Mouse (Mus musculus): ENCODE measurements at regions not wholly inside any gene's neighbourhood (a gene's known extent, or its start where the extent isn't known, plus 50 kb on each side); places are given as distances from the start of the nearest gene placed in this dataset.

DNA sequence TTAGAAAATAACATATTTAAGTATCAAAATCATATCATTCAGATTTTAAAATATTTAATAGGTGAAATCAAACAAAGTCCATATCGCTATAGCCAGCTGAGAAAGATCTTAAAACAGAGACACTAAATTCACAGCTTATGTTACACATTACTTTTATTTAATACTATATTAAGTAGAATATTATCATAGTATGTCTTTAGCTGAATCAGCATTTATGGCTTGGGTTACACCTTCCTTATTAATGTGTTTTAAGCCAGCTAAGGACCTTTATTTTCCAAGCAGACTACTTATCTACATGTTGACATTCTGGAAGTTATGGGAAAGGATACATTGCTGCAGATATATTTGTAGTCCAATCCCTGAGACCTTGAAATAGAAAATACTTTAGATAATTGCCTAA is 684.9 kb upstream of the Adgrl4 start:
- 91% methylated on average over 1 of the region's 1 CpGs for WGBS
- no peak overlapping the region for H3K27ac ChIP-seq
- H3K4me1 ChIP-seq = no peaks in the 10 kb centered on the region

DNA sequence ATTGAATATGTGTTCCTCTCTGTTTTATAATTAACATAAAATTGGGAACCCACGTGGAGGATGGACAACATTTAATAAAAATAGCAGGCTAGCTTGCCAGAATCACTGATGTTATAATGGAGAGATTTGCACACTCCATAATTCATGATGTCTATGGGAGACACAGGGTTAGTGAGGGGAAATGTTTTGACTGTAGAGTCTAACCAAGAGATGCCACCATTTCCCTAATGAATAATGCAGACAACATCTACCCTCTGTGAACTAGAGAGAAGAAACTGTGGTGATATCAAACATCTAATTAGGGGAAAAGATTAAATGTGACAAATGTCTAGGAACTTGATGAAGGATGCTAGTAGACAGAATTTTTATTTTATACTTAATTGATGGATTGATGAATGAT is 677.8 kb upstream of the Adgrl4 start:
- 55% methylated on average over 1 of the region's 1 CpGs for WGBS
- no peak overlapping the region for H3K27ac ChIP-seq
- no peaks in the 10 kb centered on the region for H3K9me3 ChIP-seq
- no peak for ATAC-seq (ENCODE audit: insufficient number of reproducible peaks, low FRiP score, low TSS enrichment, low read depth)
- no peak overlapping the region for H3K9ac ChIP-seq
- H3K4me2 ChIP-seq = no peak overlapping the region
- H3K27me3 ChIP-seq = no peaks in the 10 kb centered on the region
- H3K4me1 ChIP-seq = no peaks in the 10 kb centered on the region
- H3K36me3 ChIP-seq = no peaks in the 10 kb centered on the region
- H3K4me3 ChIP-seq = no peak overlapping the region

More for the DNA sequence above, 684.9 kb upstream of the Adgrl4 start:
- H3K9me3 ChIP-seq = no peaks in the 10 kb centered on the region
- no peak for ATAC-seq (ENCODE audit: insufficient number of reproducible peaks, low FRiP score, low TSS enrichment, low read depth)
- no peak overlapping the region for H3K4me2 ChIP-seq
- no peak overlapping the region for H3K9ac ChIP-seq
- H3K36me3 ChIP-seq = no peaks in the 10 kb centered on the region
- H3K27me3 ChIP-seq = no peaks in the 10 kb centered on the region
- no peak overlapping the region for H3K4me3 ChIP-seq

DNA sequence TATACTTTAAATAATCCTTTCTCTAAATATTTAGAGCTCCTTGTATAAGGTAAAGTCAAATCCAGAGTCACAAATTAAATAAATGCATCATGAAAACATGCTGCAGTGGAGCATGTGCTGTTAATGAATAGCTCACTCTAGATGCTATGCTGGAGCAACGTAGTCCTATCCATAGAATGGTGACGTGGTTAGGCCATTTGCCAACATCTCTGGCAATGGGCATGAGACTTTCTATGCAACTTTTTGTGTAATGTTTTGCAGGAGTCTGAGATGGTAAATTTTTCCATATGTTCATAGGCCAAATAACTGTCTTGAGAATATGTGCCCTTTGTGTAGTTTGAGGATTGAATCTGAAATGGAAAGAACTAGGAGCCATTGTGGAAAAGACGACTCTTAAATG is 653.1 kb upstream of the Adgrl4 start:
- Histone ChIP-seq H3K9ac (no peak overlapping the region), H3K27ac (no peak overlapping the region), H3K9me3 (no peaks in the 10 kb centered on the region), H3K36me3 (no peaks in the 10 kb centered on the region), H3K4me2 (no peak overlapping the region), H3K4me3 (no peak overlapping the region), H3K4me1 (no peaks in the 10 kb centered on the region), H3K27me3 (no peaks in the 10 kb centered on the region)
- 50% methylated on average over 3 of the region's 3 CpGs for WGBS
- ATAC-seq (ENCODE audit: insufficient number of reproducible peaks, low FRiP score, low TSS enrichment, low read depth) = no peak

DNA sequence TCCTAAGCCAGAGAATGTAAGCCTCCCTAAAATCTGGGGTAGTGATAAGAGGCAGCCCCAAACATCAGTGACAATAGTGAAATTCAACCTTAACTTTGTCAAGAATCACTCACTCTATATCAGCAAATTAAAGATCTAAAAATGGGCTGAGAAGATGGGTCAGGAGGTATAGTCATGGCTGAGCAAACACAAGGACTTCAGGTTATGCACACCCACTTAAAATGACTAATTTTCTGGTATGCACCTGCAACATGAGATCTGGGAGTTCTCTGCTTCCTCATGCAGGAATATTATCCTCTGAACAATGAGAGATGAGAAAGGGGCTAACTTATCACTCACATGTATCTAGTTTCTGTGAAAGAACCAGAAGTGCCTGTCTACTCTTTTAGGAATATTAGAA is 619.9 kb upstream of the Adgrl4 start:
- H3K27me3 ChIP-seq = no peaks in the 10 kb centered on the region
- H3K4me1 ChIP-seq = no peaks in the 10 kb centered on the region
- no peak overlapping the region for H3K9ac ChIP-seq
- H3K4me2 ChIP-seq = no peak overlapping the region
- no peaks in the 10 kb centered on the region for H3K36me3 ChIP-seq
- no peaks in the 10 kb centered on the region for H3K9me3 ChIP-seq
- no peak overlapping the region for H3K4me3 ChIP-seq
- no peak overlapping the region for H3K27ac ChIP-seq
- no peak for ATAC-seq (ENCODE audit: insufficient number of reproducible peaks, low FRiP score, low TSS enrichment, low read depth)

DNA sequence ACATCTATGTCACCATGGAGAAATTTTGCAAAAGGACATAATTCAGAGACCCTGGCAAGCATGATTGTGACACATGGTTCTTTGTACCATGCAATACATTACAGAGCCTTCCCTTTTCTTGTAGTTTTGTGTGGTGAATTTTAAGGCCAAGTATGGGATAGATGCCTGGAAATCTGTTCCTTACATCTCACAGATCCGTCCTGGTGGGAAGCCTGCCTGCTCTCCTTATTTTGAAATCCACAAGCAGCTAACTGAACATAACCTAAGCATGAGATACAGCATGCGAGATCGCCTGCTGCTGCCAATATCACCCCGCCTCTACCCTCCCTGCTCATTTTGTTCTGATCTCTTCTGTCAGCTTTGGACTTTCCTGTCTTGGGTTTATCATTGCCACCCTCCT is 618.3 kb upstream of the Adgrl4 start:
- Histone ChIP-seq H3K9me3 (no peaks in the 10 kb centered on the region), H3K4me1 (no peaks in the 10 kb centered on the region), H3K27me3 (no peaks in the 10 kb centered on the region), H3K4me3 (no peak overlapping the region), H3K9ac (no peak overlapping the region), H3K4me2 (no peak overlapping the region), H3K27ac (no peak overlapping the region), H3K36me3 (no peaks in the 10 kb centered on the region)
- ATAC-seq (ENCODE audit: insufficient number of reproducible peaks, low FRiP score, low TSS enrichment, low read depth) = no peak
- 75% methylated on average over 4 of the region's 4 CpGs for WGBS

DNA sequence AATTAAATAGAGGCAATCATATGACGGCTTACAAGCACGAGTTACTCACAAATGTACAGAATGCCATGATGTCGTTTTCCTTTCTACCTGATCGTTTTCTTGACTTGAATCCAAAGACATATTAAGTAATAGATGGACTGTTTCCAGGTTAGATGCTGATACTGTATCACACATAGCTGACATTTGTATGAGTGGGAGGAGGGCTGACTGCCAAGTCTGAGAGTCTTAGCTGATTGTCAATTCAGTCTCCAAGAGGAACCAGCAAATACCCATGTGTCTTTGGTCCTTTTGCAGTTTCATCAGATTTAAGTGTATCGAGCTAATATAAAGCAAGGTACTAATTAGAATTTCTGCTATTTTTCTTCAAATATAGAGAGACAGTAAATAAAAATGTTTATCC is 617.6 kb upstream of the Adgrl4 start:
- no peak for ATAC-seq (ENCODE audit: insufficient number of reproducible peaks, low FRiP score, low TSS enrichment, low read depth)

DNA sequence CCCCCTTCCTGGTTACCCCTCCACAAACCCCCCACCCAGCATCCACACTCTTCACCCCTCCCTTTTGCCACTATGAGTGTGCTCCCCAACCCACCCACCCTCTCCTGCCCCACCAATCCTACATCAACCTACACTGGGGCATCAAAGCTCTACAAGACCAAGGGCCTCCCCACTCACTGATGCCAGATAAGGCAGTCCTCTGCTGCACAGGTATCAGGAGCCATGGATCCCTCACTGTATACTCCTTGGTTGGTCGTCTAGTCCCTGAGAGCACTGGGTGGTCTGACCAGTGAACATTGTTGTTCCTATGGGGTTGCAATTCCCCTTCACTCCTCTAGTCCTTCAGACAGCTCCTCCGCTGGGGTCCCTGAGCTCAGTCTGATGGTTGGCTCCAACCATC is 591.7 kb upstream of the Adgrl4 start:
- no peak for ATAC-seq (ENCODE audit: insufficient number of reproducible peaks, low FRiP score, low TSS enrichment, low read depth)
- H3K9me3 ChIP-seq = no peaks in the 10 kb centered on the region
- no peaks in the 10 kb centered on the region for H3K27me3 ChIP-seq
- H3K4me1 ChIP-seq = no peaks in the 10 kb centered on the region
- H3K9ac ChIP-seq = no peak overlapping the region
- no peak overlapping the region for H3K27ac ChIP-seq
- H3K4me3 ChIP-seq = no peak overlapping the region
- 91% methylated on average over 2 of the region's 2 CpGs for WGBS
- no peaks in the 10 kb centered on the region for H3K36me3 ChIP-seq
- H3K4me2 ChIP-seq = no peak overlapping the region

More for the DNA sequence above, 617.6 kb upstream of the Adgrl4 start:
- no peaks in the 10 kb centered on the region for H3K27me3 ChIP-seq
- no peaks in the 10 kb centered on the region for H3K9me3 ChIP-seq
- H3K36me3 ChIP-seq = no peaks in the 10 kb centered on the region
- WGBS = 73% methylated on average over 5 of the region's 5 CpGs
- no peaks in the 10 kb centered on the region for H3K4me1 ChIP-seq
- H3K4me3 ChIP-seq = no peak overlapping the region
- H3K27ac ChIP-seq = no peak overlapping the region
- H3K4me2 ChIP-seq = no peak overlapping the region
- H3K9ac ChIP-seq = no peak overlapping the region

DNA sequence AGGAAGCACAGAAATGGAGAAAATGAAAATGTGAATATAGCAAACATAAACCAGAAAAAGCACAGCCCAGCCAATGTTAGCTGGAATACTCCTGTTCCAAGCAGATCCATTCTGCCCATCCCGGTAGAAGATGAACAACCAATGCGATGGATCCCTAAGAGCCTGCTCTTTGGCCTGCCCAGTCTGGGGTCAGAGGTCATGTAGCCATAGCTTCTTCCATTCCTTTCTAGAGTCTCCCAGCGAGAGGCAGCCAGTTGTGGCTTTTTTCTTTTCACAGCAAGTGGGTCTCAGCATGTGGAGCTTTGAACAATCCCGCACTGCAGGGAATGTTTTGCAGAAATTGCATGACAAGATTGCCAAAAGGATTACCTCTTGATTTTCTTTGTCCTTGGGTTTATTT is 585.6 kb upstream of the Adgrl4 start:
- Histone ChIP-seq H3K4me2 (no peak overlapping the region), H3K27ac (no peak overlapping the region)
- 60% methylated on average over 4 of the region's 4 CpGs for WGBS

DNA sequence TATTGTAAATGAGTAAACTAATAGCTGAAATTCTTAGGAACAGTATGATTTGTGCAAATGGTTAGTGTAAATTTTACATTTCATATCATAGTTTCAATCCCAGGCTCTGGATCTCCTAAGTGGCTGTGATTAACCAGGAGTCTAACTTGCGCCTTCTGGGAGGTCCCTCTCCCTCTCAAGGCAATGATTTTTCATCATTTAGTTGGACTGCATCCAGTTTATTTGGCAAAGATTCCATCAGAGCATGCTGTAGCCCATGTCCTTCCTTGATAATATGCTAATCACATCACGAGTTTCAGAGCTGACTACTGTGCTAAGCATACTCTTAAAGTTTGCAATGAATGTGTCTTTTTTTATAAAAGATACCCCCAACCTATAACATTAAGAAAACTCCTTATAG is 541.0 kb upstream of the Adgrl4 start:
- 74% methylated on average over 2 of the region's 2 CpGs for WGBS
- no peak overlapping the region for H3K9ac ChIP-seq
- H3K4me1 ChIP-seq = no peaks in the 10 kb centered on the region
- no peak overlapping the region for H3K4me3 ChIP-seq
- H3K36me3 ChIP-seq = no peaks in the 10 kb centered on the region
- no peak for ATAC-seq (ENCODE audit: insufficient number of reproducible peaks, low FRiP score, low TSS enrichment, low read depth)
- H3K27me3 ChIP-seq = no peaks in the 10 kb centered on the region
- no peak overlapping the region for H3K27ac ChIP-seq
- no peaks in the 10 kb centered on the region for H3K9me3 ChIP-seq
- no peak overlapping the region for H3K4me2 ChIP-seq

More for the DNA sequence above, 585.6 kb upstream of the Adgrl4 start:
- Histone ChIP-seq H3K4me3 (no peak overlapping the region), H3K9ac (no peak overlapping the region), H3K9me3 (no peaks in the 10 kb centered on the region), H3K36me3 (no peaks in the 10 kb centered on the region), H3K27me3 (no peaks in the 10 kb centered on the region), H3K4me1 (no peaks in the 10 kb centered on the region)
- no peak for ATAC-seq (ENCODE audit: insufficient number of reproducible peaks, low FRiP score, low TSS enrichment, low read depth)

DNA sequence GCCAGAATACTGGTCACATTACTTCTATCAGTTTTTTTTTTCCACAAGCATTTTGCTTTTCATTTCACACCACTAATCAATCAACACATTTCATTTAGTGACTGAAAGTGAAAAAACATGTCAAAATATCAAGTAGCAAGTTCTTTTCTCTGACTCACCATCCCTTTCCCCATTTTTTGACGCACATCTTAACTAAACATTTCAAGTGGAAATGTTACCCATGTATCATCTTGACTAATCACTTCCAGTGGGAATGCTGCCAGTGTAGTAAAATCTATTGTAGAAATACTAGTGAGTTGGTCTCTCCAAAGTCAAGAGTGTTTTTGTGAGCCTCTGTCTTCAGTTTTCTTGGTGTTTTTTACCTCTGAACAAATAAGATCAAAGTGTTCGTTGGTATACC is 527.6 kb upstream of the Adgrl4 start:
- Histone ChIP-seq H3K27ac (no peak overlapping the region), H3K36me3 (no peaks in the 10 kb centered on the region), H3K4me3 (no peak overlapping the region), H3K4me1 (no peaks in the 10 kb centered on the region), H3K27me3 (no peaks in the 10 kb centered on the region), H3K9me3 (no peaks in the 10 kb centered on the region), H3K9ac (no peak overlapping the region), H3K4me2 (no peak overlapping the region)
- WGBS = 71% methylated on average over 2 of the region's 2 CpGs
- ATAC-seq (ENCODE audit: insufficient number of reproducible peaks, low FRiP score, low TSS enrichment, low read depth) = no peak

DNA sequence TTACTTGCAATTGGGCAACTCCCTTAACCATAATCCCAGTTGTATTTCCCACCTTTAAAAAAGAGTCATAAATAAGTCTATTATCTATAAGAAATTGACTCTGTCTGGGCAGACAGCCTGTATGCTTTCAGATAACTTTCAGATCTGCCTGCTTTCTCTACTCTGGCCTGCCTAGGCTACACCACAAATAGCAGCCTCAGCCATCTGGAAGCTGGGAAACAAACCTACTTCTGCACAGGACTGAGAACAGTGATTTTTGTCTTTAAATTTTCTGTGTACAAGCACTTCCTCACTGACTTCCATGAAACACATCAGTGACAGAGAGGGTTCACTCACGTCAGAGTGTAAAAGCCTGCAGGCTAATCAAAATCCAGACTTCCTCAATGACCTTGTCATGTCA is 482.8 kb upstream of the Adgrl4 start:
- Histone ChIP-seq H3K4me3 (no peak overlapping the region), H3K9ac (no peak overlapping the region), H3K27me3 (no peaks in the 10 kb centered on the region), H3K36me3 (no peaks in the 10 kb centered on the region), H3K4me1 (no peaks in the 10 kb centered on the region), H3K27ac (no peak overlapping the region), H3K9me3 (no peaks in the 10 kb centered on the region), H3K4me2 (no peak overlapping the region)
- ATAC-seq (ENCODE audit: insufficient number of reproducible peaks, low FRiP score, low TSS enrichment, low read depth) = no peak
- WGBS = 42% methylated on average over 1 of the region's 1 CpGs

DNA sequence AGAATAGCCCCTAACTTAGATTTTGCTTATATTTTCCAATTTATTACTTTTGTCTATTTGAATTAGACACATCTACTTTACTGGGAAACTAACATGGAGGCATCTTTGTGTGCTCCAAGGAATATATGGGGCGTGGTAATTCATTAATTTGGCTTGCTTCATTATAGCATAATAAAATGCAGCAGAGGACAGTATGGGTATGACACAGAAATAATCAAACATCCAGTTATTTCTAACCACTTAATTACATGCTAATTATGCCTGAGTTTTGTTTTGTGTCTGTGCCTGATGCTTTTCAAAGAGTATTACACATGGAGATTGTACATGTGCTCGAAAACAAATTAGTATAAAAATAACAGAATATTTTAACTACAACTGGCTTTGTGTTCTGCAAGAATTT is 438.0 kb upstream of the Adgrl4 start:
- H3K4me3 ChIP-seq = no peak overlapping the region
- H3K27ac ChIP-seq = no peak overlapping the region
- H3K4me1 ChIP-seq = no peaks in the 10 kb centered on the region
- ATAC-seq (ENCODE audit: insufficient number of reproducible peaks, low FRiP score, low TSS enrichment, low read depth) = no peak
- no peak overlapping the region for H3K4me2 ChIP-seq
- H3K36me3 ChIP-seq = no peaks in the 10 kb centered on the region
- H3K9ac ChIP-seq = no peak overlapping the region
- no peaks in the 10 kb centered on the region for H3K27me3 ChIP-seq
- WGBS = 91% methylated on average over 2 of the region's 2 CpGs
- no peaks in the 10 kb centered on the region for H3K9me3 ChIP-seq

DNA sequence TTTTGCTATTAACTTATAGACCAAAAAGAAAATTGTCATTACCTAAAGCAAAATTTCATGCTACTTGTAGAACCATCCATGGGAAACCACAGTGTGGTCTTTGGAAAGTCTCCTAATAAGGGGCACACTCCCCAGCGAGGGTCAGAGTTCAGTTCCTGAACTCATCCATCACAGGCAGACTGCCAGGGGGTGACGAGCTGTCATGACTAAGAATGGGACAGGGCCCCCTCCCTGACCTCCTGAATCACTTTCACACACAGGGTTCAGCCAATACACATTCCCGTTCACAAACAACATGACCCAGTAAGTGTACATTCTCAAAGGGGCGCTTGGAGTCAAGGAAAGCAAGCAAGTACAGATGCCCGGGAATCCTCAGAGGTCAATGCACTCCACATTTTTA is 437.5 kb upstream of the Adgrl4 start:
- no peaks in the 10 kb centered on the region for H3K27me3 ChIP-seq
- H3K36me3 ChIP-seq = no peaks in the 10 kb centered on the region
- no peaks in the 10 kb centered on the region for H3K9me3 ChIP-seq
- H3K27ac ChIP-seq = no peak overlapping the region
- no peak overlapping the region for H3K4me3 ChIP-seq
- no peak for ATAC-seq (ENCODE audit: insufficient number of reproducible peaks, low FRiP score, low TSS enrichment, low read depth)
- H3K4me2 ChIP-seq = no peak overlapping the region
- H3K9ac ChIP-seq = no peak overlapping the region
- 40% methylated on average over 5 of the region's 5 CpGs for WGBS
- no peaks in the 10 kb centered on the region for H3K4me1 ChIP-seq
